Mouse (Mus musculus) lung, embryonic 16.5 days (tissue): Measurements from ENCODE around the gene Trim37. TPM values are rescaled to one million over a fixed set of nuclear protein-coding genes. Genes with fewer than 3 reads are reported as not detected.
A peak's percentile ranks its signal among the peaks of the same experiment; 100 is the strongest.

Experiments used
- ATAC-seq: fragments of 200-750 bp; cut with Nextera tagmentation; 2 replicates; pipeline ENCODE4 v1.8.0; 2017; ENCODE audit warnings: low read depth, mild to moderate bottlenecking, moderate library complexity
- H3K27ac ChIP-seq: fragments of 300-500 bp; sonication (generic); 2 replicates; pipeline ENCODE4 v1.5.1; 2014; ENCODE audit warnings: mild to moderate bottlenecking, control low read depth, low read length
- H3K27me3 ChIP-seq: fragments of 300-500 bp; sonication (generic); 2 replicates; pipeline ENCODE4 v1.6.1; 2014; ENCODE audit warnings: low read depth, low read length, mixed read lengths; ENCODE audit not compliant: control insufficient read depth, insufficient read depth
- H3K36me3 ChIP-seq: fragments of 300-500 bp; sonication (generic); 2 replicates; pipeline ENCODE4 v1.6.1; 2014; ENCODE audit warnings: low read length; ENCODE audit not compliant: control insufficient read depth, insufficient read depth
- H3K4me1 ChIP-seq: fragments of 300-500 bp; sonication (generic); replicated peaks from 2 replicates; pipeline ENCODE4 v1.6.1; 2014; ENCODE audit warnings: low read length, mixed read lengths; ENCODE audit not compliant: control insufficient read depth, insufficient read depth
- H3K4me2 ChIP-seq: fragments of 300-500 bp; sonication (generic); 2 replicates; pipeline ENCODE4 v1.6.1; 2014; ENCODE audit warnings: low read depth, low read length, control low read depth
- H3K4me3 ChIP-seq: fragments of 300-500 bp; sonication (generic); 2 replicates; pipeline ENCODE4 v1.5.1; 2014; ENCODE audit warnings: mild to moderate bottlenecking, low read length, control low read depth
- H3K9ac ChIP-seq: fragments of 300-500 bp; sonication (generic); 2 replicates; pipeline ENCODE4 v1.6.1; 2014; ENCODE audit warnings: low read length, control low read depth
- H3K9me3 ChIP-seq: fragments of 300-500 bp; sonication (generic); 2 replicates; pipeline ENCODE4 v1.6.1; 2016; ENCODE audit warnings: low read length; ENCODE audit not compliant: control insufficient read depth
- WGBS: fragments of 180-500 bp; shearing (Covaris S2); extraction: QIAGEN DNeasy Blood & Tissue Kit; methylation state at CpG from one replicate; pipeline ENCODE4 v1.1.7; 2014; 5-methylcytosine and 5-hydroxymethylcytosine counted together
- polyA plus RNA-seq: library from polyadenylated mRNA; unstranded; fragments of >200 nt; fragmentation: Nextera tagmentation; extraction: Ambion mirVana; gene quantifications from 2 replicates; pipeline ENCODE4 v1.2.1, GENCODE M21; 2015

Trim37 gene
- polyA plus RNA-seq, 1 experiment from 2014 or later, result 28.3 TPM

DNA sequence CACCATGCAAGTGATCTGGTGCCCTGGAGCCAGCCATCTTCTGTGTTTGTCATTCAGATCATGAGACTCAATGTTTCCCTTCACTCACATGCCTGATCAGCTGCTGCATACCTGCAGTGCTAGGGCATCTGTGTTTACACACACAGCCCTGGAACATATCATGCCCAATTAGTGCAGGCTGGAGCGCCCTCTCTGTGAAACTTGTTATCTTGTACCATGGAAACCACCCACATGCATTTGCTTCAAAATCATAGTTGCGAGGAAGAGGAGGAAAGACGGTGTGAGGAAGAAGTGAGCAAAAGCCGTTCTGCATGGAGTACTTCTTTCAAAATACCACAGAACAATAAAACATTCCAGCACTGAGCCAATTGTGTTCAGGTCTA lies 113.9 kb downstream of the Trim37 start:
- Histone ChIP-seq H3K4me2 (no peak overlapping the region), H3K27ac (no peak overlapping the region), H3K4me1 (no peaks in the 10 kb centered on the region), H3K36me3 (no peaks in the 10 kb centered on the region), H3K27me3 (no peaks in the 10 kb centered on the region), H3K9ac (no peak overlapping the region), H3K9me3 (no peaks in the 10 kb centered on the region), H3K4me3 (no peak overlapping the region)
- no peak for ATAC-seq
- 88% methylated on average over 4 of the region's 4 CpGs for WGBS

- H3K27me3 ChIP-seq, result no peaks in the 10 kb centered on the region
- WGBS, result 75% methylated on average over 7 of the region's 7 CpGs
- no peaks in the 10 kb centered on the region for H3K36me3 ChIP-seq
- H3K9ac ChIP-seq, result no peak overlapping the region
- H3K4me3 ChIP-seq, result no peak overlapping the region
- no peak for ATAC-seq
- H3K9me3 ChIP-seq, result no peaks in the 10 kb centered on the region
- no peak overlapping the region for H3K27ac ChIP-seq
- no peaks in the 10 kb centered on the region for H3K4me1 ChIP-seq
- no peak overlapping the region for H3K4me2 ChIP-seq
These were observed 114.4 kb downstream of the Trim37 start for GRCm38 (mm10) chr11:87241256-87241655.

GRCm38 (mm10) chr11:87245171-87245840 lies 118.4 kb downstream of the Trim37 start:
- Histone ChIP-seq H3K4me2 (no peak overlapping the region), H3K36me3 (no peaks in the 10 kb centered on the region), H3K9me3 (no peaks in the 10 kb centered on the region), H3K4me3 (no peak overlapping the region), H3K9ac (no peak overlapping the region), H3K27ac (no peak overlapping the region), H3K27me3 (no peaks in the 10 kb centered on the region), H3K4me1 (peaks cover 3% of the 10 kb centered on the region; the same call in 1 of the 2 replicates)
- no peak for ATAC-seq
- 68% methylated on average over 9 of the region's 9 CpGs for WGBS

DNA sequence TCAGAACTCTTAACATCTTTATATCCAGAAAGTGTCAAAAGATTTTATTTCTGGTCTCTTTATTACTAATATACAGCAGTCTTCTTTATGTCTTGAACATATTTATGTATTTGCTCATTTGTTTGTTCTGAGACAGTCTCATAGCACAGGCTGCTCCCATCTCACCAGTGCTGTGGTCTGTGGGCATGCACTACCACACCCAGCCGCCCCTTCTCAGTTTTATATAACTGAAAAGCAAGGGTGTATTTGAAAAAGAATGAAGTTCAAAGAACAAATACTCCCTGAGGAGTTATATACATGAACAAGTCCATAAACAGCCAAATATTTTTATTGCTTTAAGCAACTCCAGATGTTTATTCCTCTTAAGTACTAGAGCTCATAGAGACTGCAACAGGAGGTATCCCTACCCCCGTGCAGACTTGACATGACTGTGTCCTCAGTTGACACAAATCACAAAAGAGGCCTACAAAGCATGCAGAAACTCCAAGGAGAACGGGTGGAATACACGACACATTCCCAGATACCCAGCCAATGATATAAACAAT lies 119.3 kb downstream of the Trim37 start:
- Histone ChIP-seq H3K36me3 (no peaks in the 10 kb centered on the region), H3K9ac (no peak overlapping the region), H3K27ac (no peak overlapping the region), H3K4me1 (peaks cover 3% of the 10 kb centered on the region; the same call in 1 of the 2 replicates), H3K9me3 (no peaks in the 10 kb centered on the region), H3K4me2 (no peak overlapping the region), H3K27me3 (no peaks in the 10 kb centered on the region), H3K4me3 (no peak overlapping the region)
- 52% methylated on average over 4 of the region's 4 CpGs for WGBS
- no peak for ATAC-seq

- peak; percentile 43; the same call in 1 of the 2 replicates for ATAC-seq
- Histone ChIP-seq H3K4me2 (no peak overlapping the region), H3K9ac (no peak overlapping the region), H3K4me1 (peaks cover 3% of the 10 kb centered on the region; the same call in 1 of the 2 replicates), H3K36me3 (no peaks in the 10 kb centered on the region), H3K9me3 (no peaks in the 10 kb centered on the region), H3K4me3 (no peak overlapping the region), H3K27me3 (no peaks in the 10 kb centered on the region), H3K27ac (no peak overlapping the region)
- 47% methylated on average over 9 of the region's 9 CpGs for WGBS
These were observed 120.0 kb downstream of the Trim37 start for GRCm38 (mm10) chr11:87246724-87247493.

GRCm38 (mm10) chr11:87247494-87247866 lies 120.6 kb downstream of the Trim37 start:
- Histone ChIP-seq H3K9ac (no peak overlapping the region), H3K27me3 (no peaks in the 10 kb centered on the region), H3K4me3 (no peak overlapping the region), H3K27ac (no peak overlapping the region), H3K4me1 (peaks cover 3% of the 10 kb centered on the region; the same call in 1 of the 2 replicates), H3K36me3 (no peaks in the 10 kb centered on the region), H3K4me2 (no peak overlapping the region), H3K9me3 (no peaks in the 10 kb centered on the region)
- no peak; the same call in 1 of the 2 replicates for ATAC-seq
- 69% methylated on average over 5 of the region's 5 CpGs for WGBS

DNA sequence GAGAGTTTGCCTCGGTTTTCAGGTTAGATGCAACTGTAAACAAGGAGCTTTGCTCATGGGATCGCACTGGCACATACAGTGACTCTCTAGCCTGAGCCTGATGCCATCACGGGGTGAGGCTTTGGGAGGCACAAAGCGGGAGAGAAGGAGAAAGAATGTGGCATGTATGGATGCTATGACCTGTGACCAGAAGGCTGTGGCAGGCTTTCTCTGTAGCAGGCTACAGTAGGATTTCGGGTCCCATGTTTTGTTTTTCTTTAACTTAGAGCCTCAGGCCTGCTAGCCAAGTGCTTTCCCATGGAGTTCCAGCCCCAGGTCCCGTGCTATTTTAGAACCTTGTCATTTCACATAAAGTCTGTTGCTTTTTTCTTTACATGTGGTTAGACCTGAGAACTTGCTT lies 123.3 kb downstream of the Trim37 start:
- H3K9me3 ChIP-seq, result no peaks in the 10 kb centered on the region
- ATAC-seq, result no peak
- no peak overlapping the region for H3K4me2 ChIP-seq
- 71% methylated on average over 6 of the region's 6 CpGs for WGBS
- H3K9ac ChIP-seq, result no peak overlapping the region
- no peak overlapping the region for H3K4me3 ChIP-seq
- H3K27me3 ChIP-seq, result no peaks in the 10 kb centered on the region
- H3K4me1 ChIP-seq, result peaks cover 3% of the 10 kb centered on the region; the same call in 1 of the 2 replicates
- no peaks in the 10 kb centered on the region for H3K36me3 ChIP-seq
- no peak overlapping the region for H3K27ac ChIP-seq

DNA sequence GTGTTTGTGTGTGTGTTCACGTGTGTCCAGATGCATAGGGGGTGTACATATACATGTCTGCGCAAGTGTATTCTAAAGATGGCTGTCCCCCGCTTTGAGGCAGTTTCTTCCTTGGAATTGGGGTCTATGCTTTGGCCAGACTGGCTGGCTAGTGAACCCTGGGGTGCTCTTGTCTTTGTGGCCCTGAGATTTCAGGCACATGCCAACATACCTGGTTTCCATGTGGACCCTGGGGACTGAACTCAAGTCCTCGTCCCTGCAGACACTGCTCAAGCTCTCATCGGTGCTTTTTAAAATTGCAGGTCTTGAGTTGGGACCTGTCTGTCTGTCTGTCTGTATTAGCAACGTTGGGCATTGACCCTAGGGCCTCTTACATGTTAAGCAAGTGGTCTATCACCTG lies 126.4 kb downstream of the Trim37 start:
- Histone ChIP-seq H3K9me3 (no peaks in the 10 kb centered on the region), H3K4me2 (no peak overlapping the region), H3K36me3 (no peaks in the 10 kb centered on the region), H3K4me3 (no peak overlapping the region), H3K27ac (no peak overlapping the region), H3K27me3 (no peaks in the 10 kb centered on the region), H3K4me1 (no peaks in the 10 kb centered on the region), H3K9ac (no peak overlapping the region)
- ATAC-seq, result no peak
- WGBS, result 85% methylated on average over 6 of the region's 6 CpGs

DNA sequence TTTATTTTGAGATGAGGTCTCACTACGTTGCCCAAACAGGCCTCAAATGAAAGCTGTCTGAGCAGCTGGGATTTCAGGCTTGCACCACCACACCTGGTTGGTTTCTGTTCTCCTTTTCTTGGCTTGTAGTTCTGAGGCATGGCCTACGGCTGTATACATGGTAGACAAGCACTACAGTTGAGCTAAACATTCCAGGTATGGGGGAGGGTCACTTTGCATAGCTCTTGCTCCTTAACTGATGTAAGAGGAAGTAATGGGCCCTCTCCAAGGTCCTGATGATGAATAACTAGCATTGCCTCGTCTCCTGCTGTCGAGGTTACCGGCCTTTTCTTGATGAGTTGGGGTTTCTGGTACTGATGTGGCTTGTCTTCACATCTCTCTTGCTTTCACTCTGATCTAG lies 127.3 kb downstream of the Trim37 start:
- ATAC-seq, result no peak
- no peaks in the 10 kb centered on the region for H3K9me3 ChIP-seq
- no peak overlapping the region for H3K4me2 ChIP-seq
- 48% methylated on average over 5 of the region's 5 CpGs for WGBS
- H3K9ac ChIP-seq, result no peak overlapping the region
- H3K36me3 ChIP-seq, result no peaks in the 10 kb centered on the region
- no peak overlapping the region for H3K4me3 ChIP-seq
- no peak overlapping the region for H3K27ac ChIP-seq
- no peaks in the 10 kb centered on the region for H3K4me1 ChIP-seq
- H3K27me3 ChIP-seq, result no peaks in the 10 kb centered on the region
